Mouse (Mus musculus) kidney, adult 9 months (tissue): Measurements from ENCODE around the gene Dnm2.

ENCODE experiments used
- DNase-seq: peaks from one replicate; pipeline ENCODE4 v3.0.0; 2022

Gene Dnm2

GRCm38 (mm10) chr9:21424631-21425555 lies at the start of gene Dnm2:
TSS of gene Dnm2 (plus strand) at chr9:21424908.
- peak; percentile 100 for DNase-seq

GRCm38 (mm10) chr9:21379195-21379594 lies 45.5 kb upstream of the Dnm2 start:
- DNase-seq: no peak

- no peak for DNase-seq
Observed at GRCm38 (mm10) chr9:21380868-21381267, 43.8 kb upstream of the Dnm2 start.

- DNase-seq: no peak
Observed at GRCm38 (mm10) chr9:21383966-21384365, 40.7 kb upstream of the Dnm2 start.

- peak; percentile 57 for DNase-seq
Observed at GRCm38 (mm10) chr9:21392646-21393175, 32.0 kb upstream of the Dnm2 start.

- DNase-seq: no peak
Observed at GRCm38 (mm10) chr9:21395692-21396091, 29.0 kb upstream of the Dnm2 start.

- no peak for DNase-seq
Observed at GRCm38 (mm10) chr9:21397170-21397569, 27.5 kb upstream of the Dnm2 start.

- DNase-seq: no peak
Observed at GRCm38 (mm10) chr9:21401042-21401441, 23.7 kb upstream of the Dnm2 start.

- DNase-seq: no peak
Observed at GRCm38 (mm10) chr9:21402764-21403253, 21.9 kb upstream of the Dnm2 start.

GRCm38 (mm10) chr9:21403745-21404144 lies 21.0 kb upstream of the Dnm2 start:
- DNase-seq: no peak

- DNase-seq: no peak
Observed at GRCm38 (mm10) chr9:21405525-21405924, 19.2 kb upstream of the Dnm2 start.

GRCm38 (mm10) chr9:21407951-21408350 lies 16.8 kb upstream of the Dnm2 start:
- DNase-seq: peak; percentile 92

GRCm38 (mm10) chr9:21408624-21409023 lies 16.1 kb upstream of the Dnm2 start:
- no peak for DNase-seq

GRCm38 (mm10) chr9:21409592-21410317 lies 15.0 kb upstream of the Dnm2 start:
- peak; percentile 88 for DNase-seq

- DNase-seq: peak; percentile 84
Observed at GRCm38 (mm10) chr9:21411669-21412550, 12.8 kb upstream of the Dnm2 start, which contains the start of gene Qtrt1. TSS of gene Qtrt1 (plus strand) at chr9:21411837.

GRCm38 (mm10) chr9:21417866-21418265 lies 6.8 kb upstream of the Dnm2 start:
- no peak for DNase-seq

- no peak for DNase-seq
Observed at GRCm38 (mm10) chr9:21419646-21420045, 5.1 kb upstream of the Dnm2 start.

GRCm38 (mm10) chr9:21425556-21425945 lies 843 bp downstream of the Dnm2 start:
- DNase-seq: no peak

- peak; percentile 56 for DNase-seq
Observed at GRCm38 (mm10) chr9:21426013-21426412, 1.3 kb downstream of the Dnm2 start.

- no peak for DNase-seq
Observed at GRCm38 (mm10) chr9:21426525-21426924, 1.8 kb downstream of the Dnm2 start.

- DNase-seq: peak; percentile 83
Observed at GRCm38 (mm10) chr9:21427773-21428172, 3.1 kb downstream of the Dnm2 start.

- no peak for DNase-seq
Observed at GRCm38 (mm10) chr9:21428178-21428577, 3.5 kb downstream of the Dnm2 start.
